14 mouse cellular contexts compared by ENCODE assay signal in genomic region chr16:19884535-19884934, GRCm38 (mm10).
DNase-seq lines count a peak whose midpoint lies in the region; ATAC-seq and TF ChIP-seq lines count a peak whose summit lies in the region.
"Had no signal": no experiment of that assay in that cellular context is flagged by ENCODE, and none has a peak within 500 bp of the region (broad histone marks: within the 10 kb centered on the region; RNA-seq: fewer than 3 reads in every experiment).

No protein-coding gene starts in this region.

- peak overlapping the region; percentile 35 for H3K27ac ChIP-seq in gastrocnemius, adult 2 months
- H3K27ac ChIP-seq in layer of hippocampus, adult 2 months: peak overlapping the region; percentile 43; the same call in 1 of the 2 replicates
- peak overlapping the region; percentile 32 for H3K27ac ChIP-seq in macrophage
- H3K27ac ChIP-seq in cerebellum, adult 2 months (ENCODE audit: insufficient read depth, low read length): no peak overlapping the region
- H3K27ac ChIP-seq: embryonic facial prominence, embryonic 13.5 days; forebrain, embryonic 13.5 days; limb, embryonic 12.5 days; midbrain, embryonic 12.5 days had no signal

- 69% methylated on average over 6 of the region's 6 CpGs for WGBS in macrophage (ENCODE audit: missing documents)
- 73% methylated on average over 6 of the region's 6 CpGs for WGBS in cerebellum, adult 2 months

- no peaks in the 10 kb centered on the region for H3K79me2 ChIP-seq in macrophage (ENCODE audit: inconsistent target)

- TF ChIP-seq POLR2A in cerebellum, adult 2 months (IDR thresholded peaks at IDR 0.05; ENCODE audit: borderline replicate concordance, insufficient read depth, low read length): no peak

- no peak overlapping the region; the same call in 1 of the 2 replicates for H3K4me3 ChIP-seq in gastrocnemius, adult 2 months
- H3K4me3 ChIP-seq in layer of hippocampus, adult 2 months: no peak overlapping the region
- no peak overlapping the region for H3K4me3 ChIP-seq in macrophage (ENCODE audit: inconsistent target)
- H3K4me3 ChIP-seq in cerebellum, adult 2 months (replicated peaks; ENCODE audit: insufficient read depth, low read depth, low read length): no peak overlapping the region
- H3K4me3 ChIP-seq: embryonic facial prominence, embryonic 13.5 days; forebrain, embryonic 13.5 days; limb, embryonic 12.5 days; midbrain, embryonic 12.5 days had no signal

- intact Hi-C loops in gastrocnemius, adult 2 months (cut with DNase I): no loop called here

- no peak for DNase-seq in gastrocnemius, adult 2 months
- no peak for DNase-seq in gastrocnemius, postnatal 4 days (ENCODE audit: low spot score in 2 of 2)
- DNase-seq in layer of hippocampus, adult 2 months (ENCODE audit: low spot score in 2 of 2): no peak
- DNase-seq in layer of hippocampus, postnatal 25 days (ENCODE audit: extremely low spot score in 1 of 2, low spot score in 1 of 2): no peak
- DNase-seq in cerebellum, postnatal 4 days (ENCODE audit: low spot score in 2 of 2): no peak
- DNase-seq in cerebellum, adult 2 months: no peak
- DNase-seq: cerebellum, adult 9-10 months; kidney, adult 9 months had no signal

- no peaks in the 10 kb centered on the region for H3K4me1 ChIP-seq in cerebellum, adult 2 months (ENCODE audit: control insufficient read depth, insufficient read depth, low read length)
- H3K4me1 ChIP-seq: embryonic facial prominence, embryonic 13.5 days; forebrain, embryonic 13.5 days; limb, embryonic 12.5 days; midbrain, embryonic 12.5 days had no signal

- peak; percentile 62 for ATAC-seq in common myeloid progenitor, adult 5-6 weeks (replicated peaks; ENCODE audit: low read depth, poor library complexity, severe bottlenecking)

- H3K36me3 ChIP-seq in macrophage (ENCODE audit: inconsistent target): no peaks in the 10 kb centered on the region
- H3K36me3 ChIP-seq: embryonic facial prominence, embryonic 13.5 days; limb, embryonic 12.5 days; midbrain, embryonic 12.5 days had no signal

- no peak for TF ChIP-seq CTCF in gastrocnemius, adult 2 months (IDR thresholded peaks at IDR 0.05)
- TF ChIP-seq CTCF in layer of hippocampus, adult 2 months (conservative IDR thresholded peaks at IDR 0.05): no peak
- no peak for TF ChIP-seq CTCF in cerebellum, adult 2 months (IDR thresholded peaks at IDR 0.05; ENCODE audit: borderline replicate concordance, insufficient read depth, low read depth, low read length)

- H3K27me3 ChIP-seq in cerebellum, adult 2 months (ENCODE audit: control insufficient read depth, insufficient read depth, low read length): no peaks in the 10 kb centered on the region
- H3K27me3 ChIP-seq: embryonic facial prominence, embryonic 13.5 days; forebrain, embryonic 13.5 days; limb, embryonic 12.5 days; midbrain, embryonic 12.5 days had no signal
